Comparison of ENCODE assay signal across 9 mouse cellular contexts in the genomic region with DNA sequence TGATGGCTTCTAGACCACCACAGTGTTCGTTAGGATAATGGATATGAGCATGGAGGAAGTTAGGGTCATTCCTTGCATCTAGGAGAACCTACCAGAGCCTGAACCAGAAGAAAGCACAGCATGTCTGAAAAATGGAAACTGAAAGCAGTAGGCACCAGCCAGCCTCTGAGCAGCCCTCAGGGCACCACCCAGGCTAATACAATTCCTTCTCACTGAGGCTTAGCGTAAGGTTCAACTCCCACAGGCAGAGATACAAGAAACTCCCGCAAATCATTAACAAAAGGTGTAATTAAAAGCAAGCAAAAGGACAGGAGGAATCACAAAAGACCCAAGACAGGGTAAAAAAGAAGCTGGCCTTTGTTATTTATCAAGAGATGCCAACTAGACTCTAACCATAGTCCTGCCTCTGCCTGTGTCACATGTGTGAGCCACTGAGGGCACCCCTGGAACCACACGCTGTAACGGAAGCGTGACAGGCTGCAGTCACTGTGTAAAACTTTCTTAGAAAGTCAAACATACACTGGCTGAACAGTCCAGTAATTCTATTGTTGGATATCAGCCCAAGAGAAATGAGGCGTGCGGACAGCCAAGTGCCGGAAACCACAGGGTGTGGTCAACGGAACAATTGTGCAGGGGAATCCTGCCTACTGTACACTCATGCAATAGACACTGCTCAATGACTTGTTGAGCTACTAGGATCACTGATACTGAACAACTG. TPM values are rescaled to one million over a fixed set of nuclear protein-coding genes. Genes with fewer than 3 reads are reported as not detected.
DNase-seq lines count a peak whose midpoint lies in the region; ATAC-seq and TF ChIP-seq lines count a peak whose summit lies in the region.
"Had no signal": no experiment of that assay in that cellular context is flagged by ENCODE, and none has a peak within 500 bp of the region (broad histone marks: within the 10 kb centered on the region; RNA-seq: fewer than 3 reads in every experiment).

No protein-coding gene starts in this region.

- no peak overlapping the region for H3K4me3 ChIP-seq in midbrain, postnatal 0 days (ENCODE audit: low read depth, low read length)
- no peak overlapping the region for H3K4me3 ChIP-seq in midbrain, embryonic 11.5 days (ENCODE audit: low read depth, low read length)

- peaks cover 5% of the 10 kb centered on the region; the same call in 1 of the 2 replicates for H3K4me1 ChIP-seq in midbrain, postnatal 0 days (ENCODE audit: insufficient read depth, low read length)
- H3K4me1 ChIP-seq in midbrain, embryonic 11.5 days (ENCODE audit: control insufficient read depth, insufficient read depth, low read length), result peaks cover 5% of the 10 kb centered on the region

- H3K9ac ChIP-seq in midbrain, postnatal 0 days (replicated peaks; ENCODE audit: low read length, poor library complexity, severe bottlenecking), result no peak overlapping the region
- no peak overlapping the region for H3K9ac ChIP-seq in midbrain, embryonic 11.5 days (ENCODE audit: low read length)

- H3K27ac ChIP-seq in midbrain, postnatal 0 days (ENCODE audit: low read depth, low read length), result no peak overlapping the region
- no peak overlapping the region for H3K27ac ChIP-seq in midbrain, embryonic 11.5 days (ENCODE audit: low read depth, low read length)

- no peak overlapping the region for H3K4me2 ChIP-seq in midbrain, postnatal 0 days (ENCODE audit: low read depth, low read length, poor library complexity, severe bottlenecking)
- no peak overlapping the region for H3K4me2 ChIP-seq in midbrain, embryonic 11.5 days

- H3K36me3 ChIP-seq in midbrain, postnatal 0 days (ENCODE audit: insufficient read depth, low read length), result no peaks in the 10 kb centered on the region
- H3K36me3 ChIP-seq in midbrain, embryonic 11.5 days (ENCODE audit: control insufficient read depth, insufficient read depth, low read length), result no peaks in the 10 kb centered on the region

- H3K27me3 ChIP-seq in midbrain, postnatal 0 days (ENCODE audit: insufficient read depth, low read length), result no peaks in the 10 kb centered on the region
- H3K27me3 ChIP-seq in midbrain, embryonic 11.5 days (ENCODE audit: control insufficient read depth, insufficient read depth, low read length), result no peaks in the 10 kb centered on the region

- H3K9me3 ChIP-seq in midbrain, postnatal 0 days (ENCODE audit: low read length), result no peaks in the 10 kb centered on the region
- no peaks in the 10 kb centered on the region for H3K9me3 ChIP-seq in midbrain, embryonic 11.5 days (ENCODE audit: control insufficient read depth, low read length)

- no peak for TF ChIP-seq CTCF in midbrain, postnatal 0 days (IDR thresholded peaks at IDR 0.05)

- peak; percentile 6 for DNase-seq in midbrain, postnatal 0 days (ENCODE audit: low spot score)
- no peak for DNase-seq in midbrain, embryonic 11.5 days (ENCODE audit: low spot score, missing footprints)
- peak; percentile 20 to 44 for DNase-seq in heart, adult 9 months (ENCODE audit: low spot score in 2 of 2)
- peak; percentile 49 to 57 for DNase-seq in kidney, postnatal 36 days
- DNase-seq in retina, postnatal 1 day, result peak; percentile 32
- DNase-seq in cerebellum, adult 11 months, result no peak
- no peak for DNase-seq in ovary, postnatal 36 days (ENCODE audit: low spot score)
- DNase-seq in cerebellum, adult 11-12 months, result no peak
- DNase-seq: cerebellum, postnatal 10 days had no signal

- ATAC-seq in midbrain, postnatal 0 days (ENCODE audit: low FRiP score), result no peak
- ATAC-seq in midbrain, embryonic 11.5 days (ENCODE audit: low FRiP score), result no peak

- WGBS in midbrain, postnatal 0 days, result 62% methylated on average over 10 of the region's 10 CpGs
- WGBS in midbrain, embryonic 11.5 days, result 70% methylated on average over 10 of the region's 10 CpGs

RNA-seq across cellular contexts. Expression of a gene that starts 56.3 kb away (rescaled TPM):
- 2.5 and 2.7 TPM in 2 replicates for total RNA-seq in midbrain, postnatal 0 days (2014; rRNA removed)
- polyA plus RNA-seq in midbrain, postnatal 0 days (2015; fragmentation: Nextera tagmentation; extraction: Ambion mirVana), result 5.6 and 6.6 TPM in 2 replicates
- polyA plus RNA-seq in midbrain, embryonic 11.5 days (2014; fragmentation: Nextera tagmentation; extraction: Ambion mirVana), result 6.8 and 9.8 TPM in 2 replicates

RNA-seq across cellular contexts. Expression of a gene that starts 56.6 kb away (rescaled TPM):
- 33.2 and 35.6 TPM in 2 replicates for total RNA-seq in midbrain, postnatal 0 days (2014; rRNA removed)
- 2.4 TPM in 2 replicates for polyA plus RNA-seq in midbrain, postnatal 0 days (2015; fragmentation: Nextera tagmentation; extraction: Ambion mirVana)
- polyA plus RNA-seq in midbrain, embryonic 11.5 days (2014; fragmentation: Nextera tagmentation; extraction: Ambion mirVana), result 0.33 and 0.63 TPM in 2 replicates

Comparison
In these comparisons a context has a peak if more than half of its experiments do, and no peak if none do; other contexts are left out.
1. DNase-seq: peak in midbrain, postnatal 0 days (single experiment), heart, adult 9 months (2 of 2), kidney, postnatal 36 days (2 of 2) and retina, postnatal 1 day (single experiment); none in midbrain, embryonic 11.5 days (single experiment), cerebellum, adult 11 months (single experiment), ovary, postnatal 36 days (single experiment) and cerebellum, adult 11-12 months (single experiment).